Mouse (Mus musculus): ENCODE measurements around the gene Timp3.

DNA sequence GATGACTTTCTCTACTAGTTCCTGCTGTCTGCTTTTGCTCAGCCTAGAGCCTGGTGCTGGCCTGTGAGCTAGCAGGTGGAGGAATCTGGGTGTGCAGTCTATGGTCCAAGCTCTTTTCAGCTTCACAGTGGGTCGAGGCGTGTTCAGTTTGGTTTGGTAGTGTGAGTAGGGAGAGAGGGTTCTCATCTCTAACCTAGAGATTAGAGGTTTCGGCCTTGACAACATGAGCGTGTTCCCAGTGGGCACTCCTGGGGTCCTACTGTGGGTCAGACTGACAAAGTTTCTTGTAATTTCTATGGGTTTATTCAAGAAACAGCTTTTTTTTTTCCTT, 2.1 kb downstream of the Timp3 start:
- TF ChIP-seq CTCF (IDR thresholded peaks at IDR 0.05; ENCODE audit: low read depth, low read length) (no peak), POLR2A (IDR thresholded peaks at IDR 0.05; ENCODE audit: borderline replicate concordance, low read depth, low read length) (no peak)

Data from bone marrow macrophage, adult 2 months (primary cell).